Mouse (Mus musculus) embryonic facial prominence, embryonic 14.5 days (tissue): ENCODE measurements around the gene Glp1r. TPM values are rescaled to one million over a fixed set of nuclear protein-coding genes. Genes with fewer than 3 reads are reported as not detected.

Experiments
- ATAC-seq: fragments of 200-750 bp; cut with Nextera tagmentation; 2 replicates; pipeline ENCODE4 v1.8.0; 2017; ENCODE audit warnings: low read depth, moderate number of reproducible peaks, moderate TSS enrichment
- DNase-seq: peaks from one replicate; pipeline ENCODE4 v3.0.0-alpha.2; 2015; ENCODE audit warnings: low spot score
- H3K27ac ChIP-seq: fragments of 300-500 bp; sonication (generic); replicated peaks from 2 replicates; pipeline ENCODE4 v1.5.1; 2014; ENCODE audit warnings: low read depth, mild to moderate bottlenecking, low read length, moderate library complexity
- H3K27me3 ChIP-seq: fragments of 300-500 bp; sonication (generic); replicated peaks from 2 replicates; pipeline ENCODE4 v1.6.1; 2014; ENCODE audit warnings: low read length; ENCODE audit not compliant: control insufficient read depth, insufficient read depth
- H3K36me3 ChIP-seq: fragments of 300-500 bp; sonication (generic); 2 replicates; pipeline ENCODE4 v1.6.1; 2014; ENCODE audit warnings: low read length, mixed read lengths; ENCODE audit not compliant: control insufficient read depth, insufficient read depth
- H3K4me1 ChIP-seq: fragments of 300-500 bp; sonication (generic); 2 replicates; pipeline ENCODE4 v1.6.1; 2014; ENCODE audit warnings: antibody characterized with exemption, low read length; ENCODE audit not compliant: control insufficient read depth, insufficient read depth
- H3K4me2 ChIP-seq: fragments of 300-500 bp; sonication (generic); 2 replicates; pipeline ENCODE4 v1.6.1; 2014; ENCODE audit warnings: low read depth, mild to moderate bottlenecking, low read length, moderate library complexity, mixed read lengths
- H3K4me3 ChIP-seq: fragments of 300-500 bp; sonication (generic); 2 replicates; pipeline ENCODE4 v1.5.1; 2014; ENCODE audit warnings: low read depth, mild to moderate bottlenecking, low read length
- H3K9ac ChIP-seq: fragments of 300-500 bp; sonication (generic); 2 replicates; pipeline ENCODE4 v1.6.1; 2014; ENCODE audit warnings: low read depth, mild to moderate bottlenecking, low read length, moderate library complexity, mixed read lengths
- H3K9me3 ChIP-seq: fragments of 300-500 bp; sonication (generic); 2 replicates; pipeline ENCODE4 v1.6.1; 2016; ENCODE audit warnings: low read length; ENCODE audit not compliant: control insufficient read depth
- WGBS: fragments of 180-500 bp; shearing (Covaris S2); extraction: QIAGEN DNeasy Blood & Tissue Kit; methylation state at CpG from one replicate; pipeline ENCODE4 v1.1.7; 2014; 5-methylcytosine and 5-hydroxymethylcytosine counted together
- polyA plus RNA-seq: library from polyadenylated mRNA; unstranded; fragments of >200 nt; fragmentation: Nextera tagmentation; extraction: Ambion mirVana; gene quantifications from 2 replicates; pipeline ENCODE4 v1.2.1, GENCODE M21; 2014

Glp1r gene
- polyA plus RNA-seq, 1 experiment from 2014 or later: 0.11 TPM

DNA sequence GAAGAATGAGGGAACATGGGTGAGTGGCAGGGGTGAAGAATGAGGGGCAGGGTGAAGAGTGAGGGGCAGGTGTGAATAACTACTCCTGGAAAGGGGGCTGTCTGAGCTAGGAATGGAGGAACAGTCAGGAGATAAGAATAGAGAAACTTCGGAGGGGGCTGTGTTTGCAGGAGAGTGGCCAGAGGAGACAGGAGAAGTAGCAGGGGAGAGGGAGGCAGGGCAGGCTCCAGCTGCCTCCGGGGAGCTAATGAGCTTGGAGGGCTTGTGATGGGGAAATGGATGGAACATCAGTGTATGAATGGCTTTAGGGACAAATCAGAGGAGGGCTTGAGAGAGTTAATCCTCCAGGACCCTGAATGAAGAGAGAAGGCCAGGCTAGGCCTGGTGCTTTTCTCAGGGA, 4.5 kb upstream of the Glp1r start:
- DNase-seq (no peak), ATAC-seq (no peak)
- H3K9ac ChIP-seq: no peak overlapping the region
- H3K4me3 ChIP-seq: no peak overlapping the region
- no peak overlapping the region for H3K4me2 ChIP-seq
- no peaks in the 10 kb centered on the region for H3K36me3 ChIP-seq
- 20% methylated on average over 2 of the region's 2 CpGs for WGBS
- H3K9me3 ChIP-seq: no peaks in the 10 kb centered on the region
- H3K4me1 ChIP-seq: no peaks in the 10 kb centered on the region
- H3K27me3 ChIP-seq: peaks cover 20% of the 10 kb centered on the region
- no peak overlapping the region for H3K27ac ChIP-seq

DNA sequence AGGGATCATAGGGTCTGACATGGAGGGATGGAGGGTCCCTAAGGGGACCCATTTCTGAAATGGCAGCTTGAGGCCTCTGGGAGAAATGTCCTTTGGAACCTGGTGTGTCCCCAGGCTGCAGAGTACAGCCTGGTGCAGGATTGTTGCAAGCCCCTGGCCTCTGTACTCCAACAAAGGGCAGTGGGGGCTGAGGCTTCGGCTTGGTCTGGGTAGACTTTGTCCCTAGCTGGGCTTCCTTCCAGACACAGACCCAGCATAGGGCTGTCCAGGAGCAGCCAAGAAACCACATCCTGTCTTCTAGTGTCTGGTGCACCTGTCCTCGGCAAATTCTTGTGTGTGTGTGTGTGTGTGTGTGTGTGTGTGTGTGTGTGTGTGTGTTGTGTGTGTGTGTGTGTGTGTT, 2.5 kb downstream of the Glp1r start:
- Histone ChIP-seq H3K27me3 (peaks cover 32% of the 10 kb centered on the region), H3K9me3 (no peaks in the 10 kb centered on the region)
- DNase-seq: no peak

GRCm38 (mm10) chr17:30907577-30907976, 6.0 kb downstream of the Glp1r start:
- WGBS: 73% methylated on average over 4 of the region's 4 CpGs
- H3K4me2 ChIP-seq: no peak overlapping the region
- DNase-seq (no peak), ATAC-seq (no peak)
- no peak overlapping the region for H3K27ac ChIP-seq
- H3K9me3 ChIP-seq: no peaks in the 10 kb centered on the region
- H3K36me3 ChIP-seq: no peaks in the 10 kb centered on the region
- no peak overlapping the region for H3K9ac ChIP-seq
- H3K4me1 ChIP-seq: no peaks in the 10 kb centered on the region
- H3K4me3 ChIP-seq: no peak overlapping the region
- peaks cover 7% of the 10 kb centered on the region for H3K27me3 ChIP-seq

More for the DNA sequence above, 2.5 kb downstream of the Glp1r start:
- 55% methylated on average over 1 of the region's 2 CpGs for WGBS
- no peak for ATAC-seq
- Histone ChIP-seq H3K27ac (no peak overlapping the region), H3K4me2 (no peak overlapping the region), H3K4me3 (no peak overlapping the region), H3K9ac (no peak overlapping the region), H3K36me3 (no peaks in the 10 kb centered on the region), H3K4me1 (no peaks in the 10 kb centered on the region)

GRCm38 (mm10) chr17:30910866-30911731, 9.5 kb downstream of the Glp1r start:
- 71% methylated on average over 27 of the region's 27 CpGs for WGBS
- H3K27me3 ChIP-seq: no peaks in the 10 kb centered on the region
- no peak for ATAC-seq

DNA sequence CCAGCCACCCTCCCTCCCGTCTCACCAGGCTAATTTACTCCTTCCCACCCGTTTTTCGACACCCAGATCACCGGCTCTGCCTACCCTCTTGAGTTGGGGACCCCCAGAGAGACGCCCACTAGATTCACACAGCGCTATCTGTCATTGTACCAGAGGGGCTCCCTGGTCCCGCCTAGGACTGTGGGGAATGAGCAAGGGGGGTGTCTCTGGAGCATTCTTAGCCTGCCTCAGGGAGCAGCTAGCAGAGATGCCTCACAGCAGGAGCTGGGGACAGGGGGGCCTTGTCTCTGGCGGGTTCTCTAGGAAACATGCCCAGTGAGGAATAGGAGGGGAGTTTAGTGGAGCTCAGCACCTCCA, 10.1 kb downstream of the Glp1r start:
- Histone ChIP-seq H3K4me3 (no peak overlapping the region), H3K4me1 (no peaks in the 10 kb centered on the region), H3K27me3 (no peaks in the 10 kb centered on the region), H3K9me3 (no peaks in the 10 kb centered on the region), H3K9ac (no peak overlapping the region), H3K36me3 (no peaks in the 10 kb centered on the region), H3K27ac (no peak overlapping the region), H3K4me2 (no peak overlapping the region)
- WGBS: 47% methylated on average over 8 of the region's 8 CpGs
- DNase-seq (no peak), ATAC-seq (no peak)

More at GRCm38 (mm10) chr17:30910866-30911731, 9.5 kb downstream of the Glp1r start:
- no peaks in the 10 kb centered on the region for H3K36me3 ChIP-seq
- no peaks in the 10 kb centered on the region for H3K4me1 ChIP-seq
- no peaks in the 10 kb centered on the region for H3K9me3 ChIP-seq
- no peak overlapping the region for H3K4me3 ChIP-seq
- no peak overlapping the region for H3K9ac ChIP-seq
- DNase-seq: peak; percentile 20
- H3K27ac ChIP-seq: no peak overlapping the region
- H3K4me2 ChIP-seq: no peak overlapping the region

DNA sequence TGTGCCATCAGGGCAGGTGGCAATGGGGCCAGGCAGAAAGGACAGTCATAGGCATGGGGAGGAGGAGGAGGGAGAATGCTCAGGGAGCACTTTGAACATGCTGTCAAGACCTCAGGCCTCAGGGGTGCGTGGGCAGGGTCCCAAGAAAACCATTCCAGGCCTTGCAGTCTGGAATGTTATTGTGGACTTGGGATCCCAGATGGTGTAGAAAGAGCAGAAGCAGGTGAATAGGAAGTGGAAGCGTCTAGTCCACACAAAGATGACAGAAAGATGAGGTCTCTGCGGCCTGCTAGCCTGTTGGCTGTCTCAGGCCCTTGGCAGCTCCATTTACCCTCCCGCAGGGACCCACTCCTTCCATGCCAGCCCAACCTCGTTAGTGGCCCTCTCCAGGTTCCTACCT, 10.9 kb downstream of the Glp1r start:
- H3K4me3 ChIP-seq: no peak overlapping the region
- H3K27me3 ChIP-seq: no peaks in the 10 kb centered on the region
- no peaks in the 10 kb centered on the region for H3K9me3 ChIP-seq
- WGBS: 69% methylated on average over 5 of the region's 5 CpGs
- ATAC-seq (no peak), DNase-seq (no peak)
- H3K9ac ChIP-seq: no peak overlapping the region
- no peak overlapping the region for H3K27ac ChIP-seq
- H3K4me2 ChIP-seq: no peak overlapping the region
- H3K36me3 ChIP-seq: no peaks in the 10 kb centered on the region
- no peaks in the 10 kb centered on the region for H3K4me1 ChIP-seq

- no peaks in the 10 kb centered on the region for H3K36me3 ChIP-seq
- DNase-seq (no peak), ATAC-seq (no peak)
- H3K9me3 ChIP-seq: no peaks in the 10 kb centered on the region
- no peak overlapping the region for H3K4me3 ChIP-seq
- no peak overlapping the region for H3K9ac ChIP-seq
- no peaks in the 10 kb centered on the region for H3K27me3 ChIP-seq
- no peak overlapping the region for H3K27ac ChIP-seq
- no peaks in the 10 kb centered on the region for H3K4me1 ChIP-seq
- no peak overlapping the region for H3K4me2 ChIP-seq
Observed at GRCm38 (mm10) chr17:30914264-30914663, 12.6 kb downstream of the Glp1r start.

DNA sequence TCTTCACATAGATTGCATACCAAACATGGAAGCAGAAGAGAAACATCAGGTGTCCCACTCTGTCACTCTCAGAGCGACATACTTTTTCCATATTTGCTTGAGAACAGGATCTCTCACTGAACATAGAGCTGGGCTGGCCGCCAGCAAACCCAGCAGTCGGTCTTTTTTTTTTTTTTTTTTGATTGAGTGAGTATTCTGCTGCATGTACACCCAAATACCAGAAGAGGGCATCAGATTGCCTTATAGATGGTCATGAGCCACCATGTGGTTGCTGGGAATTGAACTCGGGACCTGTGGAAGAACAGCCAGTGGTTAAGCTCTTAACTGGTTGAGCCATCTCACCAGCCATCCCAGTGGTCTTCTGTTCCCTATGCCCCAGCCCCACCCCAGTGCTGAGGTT, 21.9 kb downstream of the Glp1r start:
- no peak overlapping the region for H3K9ac ChIP-seq
- no peak overlapping the region for H3K4me3 ChIP-seq
- no peaks in the 10 kb centered on the region for H3K27me3 ChIP-seq
- 54% methylated on average over 4 of the region's 4 CpGs for WGBS
- no peaks in the 10 kb centered on the region for H3K9me3 ChIP-seq
- DNase-seq (peak; percentile 9), ATAC-seq (no peak)
- no peak overlapping the region for H3K4me2 ChIP-seq
- no peak overlapping the region for H3K27ac ChIP-seq
- H3K4me1 ChIP-seq: no peaks in the 10 kb centered on the region
- no peaks in the 10 kb centered on the region for H3K36me3 ChIP-seq

DNA sequence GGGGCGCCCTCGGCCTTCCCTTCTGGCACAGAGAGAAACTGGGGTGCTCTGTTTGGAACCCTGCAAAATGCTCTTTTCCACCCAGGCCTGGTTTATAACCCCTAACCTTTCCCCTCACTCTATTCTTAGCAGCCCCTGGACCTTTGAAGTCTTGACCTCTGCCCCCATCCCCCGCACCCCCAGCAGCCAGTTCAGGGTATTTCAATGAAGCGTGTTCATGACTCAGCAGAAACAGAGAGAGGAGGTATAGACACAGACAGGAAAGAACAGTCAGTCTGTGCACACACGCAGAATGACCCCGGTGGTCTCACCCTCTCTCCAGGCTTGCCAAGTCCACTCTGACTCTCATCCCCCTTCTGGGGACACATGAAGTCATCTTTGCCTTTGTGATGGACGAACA, 29.2 kb downstream of the Glp1r start:
- no peak overlapping the region for H3K4me3 ChIP-seq

More for the DNA sequence above, 29.2 kb downstream of the Glp1r start:
- Histone ChIP-seq H3K9me3 (no peaks in the 10 kb centered on the region), H3K4me2 (no peak overlapping the region), H3K9ac (no peak overlapping the region), H3K36me3 (no peaks in the 10 kb centered on the region), H3K4me1 (no peaks in the 10 kb centered on the region), H3K27me3 (no peaks in the 10 kb centered on the region), H3K27ac (no peak overlapping the region)
- WGBS: 74% methylated on average over 7 of the region's 7 CpGs
- no peak for ATAC-seq
- DNase-seq: no peak
